Comparison of ENCODE assay signal across 9 mouse cellular contexts in the genomic region with DNA sequence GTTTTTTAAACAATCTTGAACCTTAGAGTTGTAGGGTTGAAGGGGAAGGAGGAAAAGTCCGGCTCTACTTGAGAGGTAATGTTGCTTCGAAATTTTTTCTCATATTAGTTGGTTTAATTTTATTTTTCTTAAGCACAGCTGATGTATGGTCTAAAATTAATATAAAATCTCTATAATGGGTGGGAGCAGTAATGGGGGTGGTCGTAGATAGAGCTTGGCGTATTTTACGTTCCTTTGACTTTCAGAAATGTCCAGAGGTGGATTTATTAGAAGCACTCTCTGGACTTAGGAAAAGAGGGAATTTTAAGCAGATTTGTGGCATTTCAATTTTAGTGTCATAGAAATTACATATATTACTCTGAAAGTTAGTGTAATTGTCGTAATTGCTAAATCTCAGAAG. TPM values are rescaled to one million over a fixed set of nuclear protein-coding genes. Genes with fewer than 3 reads are reported as not detected.
DNase-seq lines count a peak whose midpoint lies in the region; ATAC-seq and TF ChIP-seq lines count a peak whose summit lies in the region.
"Had no signal": no experiment of that assay in that cellular context is flagged by ENCODE, and none has a peak within 500 bp of the region (broad histone marks: within the 10 kb centered on the region; RNA-seq: fewer than 3 reads in every experiment).

No protein-coding gene starts in this region.

- H3K27ac ChIP-seq in hindbrain, embryonic 13.5 days: no peak overlapping the region
- H3K27ac ChIP-seq in hindbrain, embryonic 10.5 days: no peak overlapping the region
- H3K27ac ChIP-seq in embryonic facial prominence, embryonic 14.5 days (replicated peaks; ENCODE audit: low read depth, low read length): no peak overlapping the region
- H3K27ac ChIP-seq in limb, embryonic 10.5 days: no peak overlapping the region
- no peak overlapping the region for H3K27ac ChIP-seq in midbrain, postnatal 0 days (ENCODE audit: low read depth, low read length)
- H3K27ac ChIP-seq in thymus, adult 2 months (ENCODE audit: control insufficient read depth, insufficient read depth, low read length): no peak overlapping the region

- 85% methylated on average over 6 of the region's 6 CpGs for WGBS in hindbrain, embryonic 13.5 days
- WGBS in hindbrain, embryonic 10.5 days: 85% methylated on average over 6 of the region's 6 CpGs
- WGBS in embryonic facial prominence, embryonic 14.5 days: 81% methylated on average over 6 of the region's 6 CpGs
- WGBS in limb, embryonic 10.5 days: 84% methylated on average over 6 of the region's 6 CpGs
- 88% methylated on average over 6 of the region's 6 CpGs for WGBS in midbrain, postnatal 0 days
- WGBS in thymus, adult 2 months: 80% methylated on average over 6 of the region's 6 CpGs

- DNase-seq in hindbrain, embryonic 10.5 days (ENCODE audit: low spot score): no peak
- no peak for DNase-seq in embryonic facial prominence, embryonic 14.5 days (ENCODE audit: low spot score)
- DNase-seq in limb, embryonic 10.5 days (ENCODE audit: low spot score): no peak
- DNase-seq in midbrain, postnatal 0 days (ENCODE audit: low spot score): no peak
- DNase-seq in thymus, adult 2 months: no peak
- no peak for DNase-seq in thymus, postnatal 10 days (ENCODE audit: low spot score in 2 of 2)
- DNase-seq in kidney, postnatal 36 days: no peak

- no peaks in the 10 kb centered on the region for H3K9me3 ChIP-seq in hindbrain, embryonic 13.5 days
- H3K9me3 ChIP-seq in hindbrain, embryonic 10.5 days: no peaks in the 10 kb centered on the region
- no peaks in the 10 kb centered on the region for H3K9me3 ChIP-seq in embryonic facial prominence, embryonic 14.5 days (ENCODE audit: control insufficient read depth, low read length)
- no peaks in the 10 kb centered on the region for H3K9me3 ChIP-seq in limb, embryonic 10.5 days (replicated peaks)
- H3K9me3 ChIP-seq in midbrain, postnatal 0 days (ENCODE audit: low read length): no peaks in the 10 kb centered on the region
- H3K9me3 ChIP-seq: megakaryocyte, embryonic 14.5 days had no signal

- peak overlapping the region; percentile 58; the same call in 1 of the 2 replicates for H3K4me3 ChIP-seq in hindbrain, embryonic 13.5 days
- H3K4me3 ChIP-seq in hindbrain, embryonic 10.5 days: no peak overlapping the region; the same call in 1 of the 2 replicates
- peak overlapping the region; percentile 58 for H3K4me3 ChIP-seq in embryonic facial prominence, embryonic 14.5 days (ENCODE audit: low read depth, low read length)
- H3K4me3 ChIP-seq in limb, embryonic 10.5 days: peak overlapping the region; percentile 63; the same call in 1 of the 2 replicates
- H3K4me3 ChIP-seq in midbrain, postnatal 0 days (ENCODE audit: low read depth, low read length): no peak overlapping the region
- no peak overlapping the region for H3K4me3 ChIP-seq in thymus, adult 2 months (ENCODE audit: control insufficient read depth, insufficient read depth, low read length)

- TF ChIP-seq POLR2A in thymus, adult 2 months (IDR thresholded peaks at IDR 0.05; ENCODE audit: control insufficient read depth, extremely low read depth, insufficient read depth, low read length, poor library complexity): no peak

- no peak for ATAC-seq in hindbrain, embryonic 13.5 days (ENCODE audit: low FRiP score)
- ATAC-seq in embryonic facial prominence, embryonic 14.5 days (ENCODE audit: low read depth): no peak
- no peak for ATAC-seq in midbrain, postnatal 0 days (ENCODE audit: low FRiP score)

- H3K9ac ChIP-seq in hindbrain, embryonic 13.5 days: no peak overlapping the region
- H3K9ac ChIP-seq in embryonic facial prominence, embryonic 14.5 days (ENCODE audit: low read depth, low read length): no peak overlapping the region
- H3K9ac ChIP-seq in midbrain, postnatal 0 days (replicated peaks; ENCODE audit: low read length, poor library complexity, severe bottlenecking): no peak overlapping the region

- H3K4me2 ChIP-seq in hindbrain, embryonic 13.5 days: peak overlapping the region; percentile 55; the same call in 1 of the 2 replicates
- peak overlapping the region; percentile 58 for H3K4me2 ChIP-seq in embryonic facial prominence, embryonic 14.5 days (ENCODE audit: low read depth, low read length)
- peak overlapping the region; percentile 50; the same call in 1 of the 2 replicates for H3K4me2 ChIP-seq in midbrain, postnatal 0 days (ENCODE audit: low read depth, low read length, poor library complexity, severe bottlenecking)

- no peaks in the 10 kb centered on the region for H3K27me3 ChIP-seq in hindbrain, embryonic 13.5 days
- H3K27me3 ChIP-seq in hindbrain, embryonic 10.5 days (ENCODE audit: insufficient read depth, poor library complexity, severe bottlenecking): no peaks in the 10 kb centered on the region
- no peaks in the 10 kb centered on the region for H3K27me3 ChIP-seq in embryonic facial prominence, embryonic 14.5 days (replicated peaks; ENCODE audit: control insufficient read depth, insufficient read depth, low read length)
- H3K27me3 ChIP-seq in limb, embryonic 10.5 days (ENCODE audit: low read depth, poor library complexity, severe bottlenecking): no peaks in the 10 kb centered on the region
- H3K27me3 ChIP-seq in midbrain, postnatal 0 days (ENCODE audit: insufficient read depth, low read length): no peaks in the 10 kb centered on the region
- no peaks in the 10 kb centered on the region for H3K27me3 ChIP-seq in thymus, adult 2 months (ENCODE audit: control insufficient read depth, insufficient read depth, low read length)
- H3K27me3 ChIP-seq: megakaryocyte, embryonic 14.5 days had no signal

- H3K36me3 ChIP-seq in hindbrain, embryonic 13.5 days: no peaks in the 10 kb centered on the region
- H3K36me3 ChIP-seq in hindbrain, embryonic 10.5 days: no peaks in the 10 kb centered on the region
- no peaks in the 10 kb centered on the region for H3K36me3 ChIP-seq in embryonic facial prominence, embryonic 14.5 days (ENCODE audit: control insufficient read depth, insufficient read depth, low read length)
- no peaks in the 10 kb centered on the region for H3K36me3 ChIP-seq in limb, embryonic 10.5 days
- H3K36me3 ChIP-seq in midbrain, postnatal 0 days (ENCODE audit: insufficient read depth, low read length): no peaks in the 10 kb centered on the region
- no peaks in the 10 kb centered on the region for H3K36me3 ChIP-seq in thymus, adult 2 months (ENCODE audit: control insufficient read depth, insufficient read depth, low read length)

- no peak for TF ChIP-seq CTCF in midbrain, postnatal 0 days (IDR thresholded peaks at IDR 0.05)
- TF ChIP-seq CTCF in thymus, adult 2 months (IDR thresholded peaks at IDR 0.05; ENCODE audit: borderline replicate concordance, control insufficient read depth, extremely low read depth, insufficient read depth, low read length, poor library complexity): no peak

- 0 out of 2 replicates have a peak, but pooled peaks cover 2% of the 10 kb centered on the region for H3K4me1 ChIP-seq in hindbrain, embryonic 13.5 days (replicated peaks)
- H3K4me1 ChIP-seq in hindbrain, embryonic 10.5 days (replicated peaks): no peaks in the 10 kb centered on the region
- H3K4me1 ChIP-seq in embryonic facial prominence, embryonic 14.5 days (ENCODE audit: control insufficient read depth, insufficient read depth, low read length): no peaks in the 10 kb centered on the region
- H3K4me1 ChIP-seq in limb, embryonic 10.5 days: no peaks in the 10 kb centered on the region
- no peaks in the 10 kb centered on the region for H3K4me1 ChIP-seq in midbrain, postnatal 0 days (ENCODE audit: insufficient read depth, low read length)
- 0 out of 2 replicates have a peak, but pooled peaks cover 4% of the 10 kb centered on the region for H3K4me1 ChIP-seq in thymus, adult 2 months (replicated peaks; ENCODE audit: control insufficient read depth, insufficient read depth, low read length)
- H3K4me1 ChIP-seq: megakaryocyte, embryonic 14.5 days had no signal

RNA-seq across cellular contexts. Expression of gene 2610002M06Rik, which starts 0.6 kb away (rescaled TPM):
- polyA plus RNA-seq in hindbrain, embryonic 13.5 days (2015; fragmentation: Nextera tagmentation; extraction: Ambion mirVana): 15.2 and 15.9 TPM in 2 replicates
- polyA plus RNA-seq in hindbrain, embryonic 10.5 days (2016; fragmentation: Nextera tagmentation; extraction: Ambion mirVana): 6.1 and 6.9 TPM in 2 replicates
- polyA plus RNA-seq in embryonic facial prominence, embryonic 14.5 days (2014; fragmentation: Nextera tagmentation; extraction: Ambion mirVana): 13.2 and 14.1 TPM in 2 replicates
- polyA plus RNA-seq in limb, embryonic 10.5 days (2016; fragmentation: Nextera tagmentation; extraction: Ambion mirVana): 5.0 and 5.6 TPM in 2 replicates
- total RNA-seq in midbrain, postnatal 0 days (2014; rRNA removed): 31.7 and 37.1 TPM in 2 replicates
- polyA plus RNA-seq in midbrain, postnatal 0 days (2015; fragmentation: Nextera tagmentation; extraction: Ambion mirVana): 17.5 and 17.9 TPM in 2 replicates
- 3.7 and 4.5 TPM in 2 replicates for polyA plus RNA-seq in thymus, adult 2 months (2012; rRNA removed)

RNA-seq across cellular contexts. Expression of gene Tent5d, which starts 24.3 kb away (rescaled TPM):
- not detected in 2 replicates for polyA plus RNA-seq in hindbrain, embryonic 13.5 days (2015; fragmentation: Nextera tagmentation; extraction: Ambion mirVana)
- 0.05 TPM in 1 of 2 replicates, not detected in the other for polyA plus RNA-seq in hindbrain, embryonic 10.5 days (2016; fragmentation: Nextera tagmentation; extraction: Ambion mirVana)
- not detected in 2 replicates for polyA plus RNA-seq in embryonic facial prominence, embryonic 14.5 days (2014; fragmentation: Nextera tagmentation; extraction: Ambion mirVana)
- polyA plus RNA-seq in limb, embryonic 10.5 days (2016; fragmentation: Nextera tagmentation; extraction: Ambion mirVana): 0.23 and 0.36 TPM in 2 replicates
- 0.61 TPM in 1 of 2 replicates, not detected in the other for total RNA-seq in midbrain, postnatal 0 days (2014; rRNA removed)
- polyA plus RNA-seq in midbrain, postnatal 0 days (2015; fragmentation: Nextera tagmentation; extraction: Ambion mirVana): 0.17 TPM in 1 of 2 replicates, not detected in the other
- polyA plus RNA-seq in thymus, adult 2 months (2012; rRNA removed): not detected in 2 replicates

Comparison
In these comparisons a context has a peak if more than half of its experiments do, and no peak if none do; other contexts are left out.
1. H3K4me3 ChIP-seq: peak in hindbrain, embryonic 13.5 days (single experiment), embryonic facial prominence, embryonic 14.5 days (single experiment) and limb, embryonic 10.5 days (single experiment); none in hindbrain, embryonic 10.5 days (single experiment), midbrain, postnatal 0 days (single experiment) and thymus, adult 2 months (single experiment).
2. Peak in every context shown above with its lines, with median percentiles within 50 percentile points of each other: H3K4me2 ChIP-seq.